Mouse (Mus musculus) liver, embryonic 14.5 days (tissue): ENCODE measurements at regions not wholly inside any gene's neighbourhood (a gene's known extent, or its start where the extent isn't known, plus 50 kb on each side); places are given as distances from the start of the nearest gene placed in this dataset.

ENCODE experiments used
- CTCF ChIP-seq: IDR thresholded peaks from 2 replicates; pipeline ENCODE4 v1.5.1; 2016; ENCODE audit warnings: antibody characterized with exemption, low read depth, control low read depth
- EP300 ChIP-seq: IDR thresholded peaks from 2 replicates; pipeline ENCODE4 v1.6.1; 2016; ENCODE audit warnings: antibody characterized with exemption, low read depth

GRCm38 (mm10) chr7:36155159-36155558 lies 352.4 kb upstream of the Zfp507 start:
- no peak for TF ChIP-seq CTCF
- TF ChIP-seq EP300, result no peak
